Mouse (Mus musculus) spleen, adult 2 months (tissue): ENCODE data around the gene Hist2h2aa2.

Experiments
- CTCF ChIP-seq: fragments of 200-500 bp; IDR thresholded peaks from 2 replicates; pipeline ENCODE4 v1.5.1; 2011; ENCODE audit warnings: mild to moderate bottlenecking, inconsistent platforms; ENCODE audit not compliant: insufficient read depth, insufficient read length, insufficient replicate concordance; ENCODE audit errors: extremely low read depth
- POLR2A ChIP-seq: fragments of 200-500 bp; IDR thresholded peaks from 2 replicates; pipeline ENCODE4 v1.6.1; 2011; ENCODE audit warnings: low read depth, low read length, inconsistent platforms

DNA sequence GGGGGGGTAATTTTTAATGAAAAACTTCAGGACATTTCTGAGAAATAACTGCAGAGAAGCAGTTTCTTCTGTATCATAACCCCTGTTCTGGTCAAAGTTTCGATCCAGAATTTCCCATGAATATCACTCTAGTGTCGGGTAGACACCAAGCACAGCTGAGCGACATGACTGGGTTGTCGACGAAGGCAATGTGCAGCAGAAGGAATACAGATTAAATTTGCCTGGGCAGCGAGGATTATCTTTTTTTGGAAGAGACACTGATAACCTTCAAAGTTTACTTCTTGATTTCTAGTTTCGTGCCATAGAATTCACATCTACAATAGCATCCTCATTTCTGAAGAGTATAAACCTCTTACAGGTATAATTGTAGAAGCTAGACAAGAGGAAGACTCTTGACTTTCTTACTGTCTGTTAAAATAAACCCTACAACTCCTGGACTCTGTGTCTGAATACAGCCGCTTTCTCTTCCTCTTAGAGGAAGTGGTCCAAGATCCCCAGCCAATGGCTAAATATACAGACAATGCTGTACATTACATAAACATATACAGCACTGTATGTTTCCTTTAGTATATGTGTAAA lies 26.1 kb upstream of the Hist2h2aa2 start:
- TF ChIP-seq POLR2A (no peak), CTCF (no peak)
